Mouse (Mus musculus) thymus, postnatal 0 days (tissue): ENCODE measurements around the gene Med14. TPM values are rescaled to one million over a fixed set of nuclear protein-coding genes. Genes with fewer than 3 reads are reported as not detected.
A peak's percentile ranks its signal among the peaks of the same experiment; 100 is the strongest.

Source experiments
- DNase-seq: peaks from one replicate; pipeline ENCODE4 v3.0.0-alpha.2; 2015; ENCODE audit warnings: low spot score
- polyA plus RNA-seq: library from polyadenylated mRNA; unstranded; fragments of >200 nt; fragmentation: Nextera tagmentation; extraction: Ambion mirVana; gene quantifications from 2 replicates; pipeline ENCODE4 v1.2.1, GENCODE M21; 2015

Med14 gene
- 15.3 and 15.6 TPM in 2 replicates for polyA plus RNA-seq

- DNase-seq = peak; percentile 87
Observed at GRCm38 (mm10) chrX:12761626-12762333, at the start of gene Med14. Gene Med14, minus strand, starts transcription at chrX:12762073.

- DNase-seq = no peak
Observed at GRCm38 (mm10) chrX:12800559-12800958, 38.7 kb upstream of the Med14 start.

GRCm38 (mm10) chrX:12794842-12795241 is 33.0 kb upstream of the Med14 start:
- peak; percentile 54 for DNase-seq

- no peak for DNase-seq
Observed at GRCm38 (mm10) chrX:12791674-12792340, 29.9 kb upstream of the Med14 start.

GRCm38 (mm10) chrX:12773236-12773635 is 11.4 kb upstream of the Med14 start:
- DNase-seq = no peak

GRCm38 (mm10) chrX:12771561-12771960 is 9.7 kb upstream of the Med14 start:
- DNase-seq = no peak

GRCm38 (mm10) chrX:12768571-12768970 is 6.7 kb upstream of the Med14 start:
- DNase-seq = no peak

- peak; percentile 45 for DNase-seq
Observed at GRCm38 (mm10) chrX:12766846-12767564, 5.1 kb upstream of the Med14 start.

- DNase-seq = no peak
Observed at GRCm38 (mm10) chrX:12763127-12763834, 1.4 kb upstream of the Med14 start.

GRCm38 (mm10) chrX:12762334-12763126 is 657 bp upstream of the Med14 start:
- DNase-seq = peak; percentile 22

GRCm38 (mm10) chrX:12761259-12761625 is 631 bp downstream of the Med14 start:
- no peak for DNase-seq

GRCm38 (mm10) chrX:12760501-12760900 is 1.4 kb downstream of the Med14 start:
- DNase-seq = no peak

- no peak for DNase-seq
Observed at GRCm38 (mm10) chrX:12759625-12760024, 2.2 kb downstream of the Med14 start.

GRCm38 (mm10) chrX:12747886-12748285 is 14.0 kb downstream of the Med14 start:
- DNase-seq = no peak

- DNase-seq = no peak
Observed at GRCm38 (mm10) chrX:12746729-12747128, 15.1 kb downstream of the Med14 start.

- no peak for DNase-seq
Observed at GRCm38 (mm10) chrX:12740396-12740795, 21.5 kb downstream of the Med14 start.

- no peak for DNase-seq
Observed at GRCm38 (mm10) chrX:12716036-12716435, 45.8 kb downstream of the Med14 start.

- no peak for DNase-seq
Observed at GRCm38 (mm10) chrX:12713796-12714195, 48.1 kb downstream of the Med14 start.

GRCm38 (mm10) chrX:12686910-12687309 is 75.0 kb downstream of the Med14 start:
- no peak for DNase-seq

GRCm38 (mm10) chrX:12686071-12686470 is 75.8 kb downstream of the Med14 start:
- no peak for DNase-seq

- peak; percentile 63 for DNase-seq
Observed at GRCm38 (mm10) chrX:12677396-12677795, 84.5 kb downstream of the Med14 start.
